Mouse (Mus musculus): ENCODE measurements around the gene Fdxr.

The Fdxr gene

GRCm38 (mm10) chr11:115269330-115270066 lies 7.4 kb downstream of the Fdxr start:
- no peak for DNase-seq (ENCODE audit: low spot score)

GRCm38 (mm10) chr11:115267958-115268357 lies 8.9 kb downstream of the Fdxr start:
- no peak for DNase-seq (ENCODE audit: low spot score)

- no peak for DNase-seq (ENCODE audit: low spot score)
These were observed 9.6 kb downstream of the Fdxr start, which contains the start of gene Grin2c for GRCm38 (mm10) chr11:115267061-115267883. Grin2c (minus strand) TSS chr11:115267243.

- DNase-seq (ENCODE audit: low spot score): no peak
These were observed 10.5 kb downstream of the Fdxr start for GRCm38 (mm10) chr11:115266400-115266778.

- DNase-seq (ENCODE audit: low spot score): no peak
These were observed 11.0 kb downstream of the Fdxr start for GRCm38 (mm10) chr11:115265771-115266399.

GRCm38 (mm10) chr11:115264862-115265668 lies 11.8 kb downstream of the Fdxr start:
- DNase-seq (ENCODE audit: low spot score): no peak

GRCm38 (mm10) chr11:115264136-115264861 lies 12.6 kb downstream of the Fdxr start:
- DNase-seq (ENCODE audit: low spot score): no peak

- no peak for DNase-seq (ENCODE audit: low spot score)
These were observed 13.9 kb downstream of the Fdxr start for GRCm38 (mm10) chr11:115262954-115263353.

GRCm38 (mm10) chr11:115259134-115259533 lies 17.7 kb downstream of the Fdxr start:
- DNase-seq (ENCODE audit: low spot score): no peak

- peak; percentile 51 for DNase-seq (ENCODE audit: low spot score)
These were observed 18.9 kb downstream of the Fdxr start for GRCm38 (mm10) chr11:115257775-115258510.

- DNase-seq (ENCODE audit: low spot score): no peak
These were observed 25.6 kb downstream of the Fdxr start for GRCm38 (mm10) chr11:115251258-115251657.

- no peak for DNase-seq (ENCODE audit: low spot score)
These were observed 26.3 kb downstream of the Fdxr start for GRCm38 (mm10) chr11:115250405-115251090.

GRCm38 (mm10) chr11:115249721-115250404 lies 27.0 kb downstream of the Fdxr start:
- DNase-seq (ENCODE audit: low spot score): no peak

GRCm38 (mm10) chr11:115247945-115248344 lies 28.9 kb downstream of the Fdxr start:
- no peak for DNase-seq (ENCODE audit: low spot score)

- DNase-seq (ENCODE audit: low spot score): no peak
These were observed 29.6 kb downstream of the Fdxr start for GRCm38 (mm10) chr11:115247240-115247639.

- DNase-seq (ENCODE audit: low spot score): no peak
These were observed 30.5 kb downstream of the Fdxr start for GRCm38 (mm10) chr11:115246386-115246785.

GRCm38 (mm10) chr11:115244840-115245239 lies 32.0 kb downstream of the Fdxr start:
- DNase-seq (ENCODE audit: low spot score): no peak

GRCm38 (mm10) chr11:115243783-115244182 lies 33.1 kb downstream of the Fdxr start:
- DNase-seq (ENCODE audit: low spot score): no peak

GRCm38 (mm10) chr11:115242746-115243145 lies 34.1 kb downstream of the Fdxr start:
- no peak for DNase-seq (ENCODE audit: low spot score)

Data from yolk sac, embryonic 10.5 days (tissue).